ENCODE assay signal across 11 mouse cellular contexts in genomic region chr2:4346232-4346631, GRCm38 (mm10).
DNase-seq lines count a peak whose midpoint lies in the region; ATAC-seq and TF ChIP-seq lines count a peak whose summit lies in the region.
"Had no signal": no experiment of that assay in that cellular context is flagged by ENCODE, and none has a peak within 500 bp of the region (broad histone marks: within the 10 kb centered on the region; RNA-seq: fewer than 3 reads in every experiment).

No protein-coding gene starts in this region.

- H3K36me3 ChIP-seq in kidney, adult 2 months (ENCODE audit: control insufficient read depth, insufficient read depth, low read length): no peaks in the 10 kb centered on the region
- no peaks in the 10 kb centered on the region for H3K36me3 ChIP-seq in midbrain, embryonic 14.5 days (ENCODE audit: control insufficient read depth, insufficient read depth, low read length)
- H3K36me3 ChIP-seq in midbrain, embryonic 13.5 days: no peaks in the 10 kb centered on the region
- no peaks in the 10 kb centered on the region for H3K36me3 ChIP-seq in kidney, postnatal 0 days (ENCODE audit: insufficient read depth, low read length)
- no peaks in the 10 kb centered on the region for H3K36me3 ChIP-seq in midbrain, postnatal 0 days (ENCODE audit: insufficient read depth, low read length)

- H3K9ac ChIP-seq in midbrain, embryonic 14.5 days (replicated peaks; ENCODE audit: low read length): no peak overlapping the region
- H3K9ac ChIP-seq in midbrain, embryonic 13.5 days (replicated peaks): no peak overlapping the region
- no peak overlapping the region for H3K9ac ChIP-seq in kidney, postnatal 0 days (ENCODE audit: low read depth, low read length)
- H3K9ac ChIP-seq in midbrain, postnatal 0 days (replicated peaks; ENCODE audit: low read length, poor library complexity, severe bottlenecking): no peak overlapping the region
- H3K9ac ChIP-seq: liver, postnatal 0 days had no signal

- no peak for ATAC-seq in midbrain, embryonic 14.5 days (ENCODE audit: low FRiP score, low TSS enrichment)
- no peak for ATAC-seq in midbrain, embryonic 13.5 days
- ATAC-seq in kidney, postnatal 0 days (replicated peaks; ENCODE audit: low FRiP score, low read depth): no peak
- no peak for ATAC-seq in midbrain, postnatal 0 days (ENCODE audit: low FRiP score)
- ATAC-seq: liver, postnatal 0 days had no signal

- DNase-seq in kidney, adult 2 months: peak; percentile 13
- no peak for DNase-seq in kidney, adult 8-10 months
- DNase-seq in midbrain, embryonic 14.5 days: no peak
- peak; percentile 68 for DNase-seq in kidney, postnatal 0 days (ENCODE audit: low spot score)
- no peak for DNase-seq in midbrain, postnatal 0 days (ENCODE audit: low spot score)
- no peak for DNase-seq in cerebellum, postnatal 25 days
- DNase-seq in MN1 (ENCODE audit: low spot score): no peak
- DNase-seq: cerebellum, adult 8-10 months; heart, postnatal 4 days; liver, postnatal 0 days had no signal

- WGBS in kidney, adult 2 months: 43% methylated on average over 6 of the region's 6 CpGs
- 72% methylated on average over 6 of the region's 6 CpGs for WGBS in midbrain, embryonic 14.5 days
- WGBS in midbrain, embryonic 13.5 days: 80% methylated on average over 6 of the region's 6 CpGs
- 48% methylated on average over 6 of the region's 6 CpGs for WGBS in kidney, postnatal 0 days
- WGBS in midbrain, postnatal 0 days: 64% methylated on average over 6 of the region's 6 CpGs

- H3K4me2 ChIP-seq in midbrain, embryonic 14.5 days (ENCODE audit: low read length): no peak overlapping the region
- H3K4me2 ChIP-seq in midbrain, embryonic 13.5 days (replicated peaks): no peak overlapping the region
- H3K4me2 ChIP-seq in kidney, postnatal 0 days (ENCODE audit: low read length): 0 out of 2 replicates have a peak overlapping the region, but pooled peaks have one; percentile 8
- no peak overlapping the region for H3K4me2 ChIP-seq in midbrain, postnatal 0 days (ENCODE audit: low read depth, low read length, poor library complexity, severe bottlenecking)

- H3K4me3 ChIP-seq in kidney, adult 2 months (ENCODE audit: insufficient read depth, low read depth, low read length): no peak overlapping the region
- H3K4me3 ChIP-seq in midbrain, embryonic 14.5 days (replicated peaks; ENCODE audit: low read depth, low read length): no peak overlapping the region
- H3K4me3 ChIP-seq in midbrain, embryonic 13.5 days (replicated peaks): no peak overlapping the region
- H3K4me3 ChIP-seq in kidney, postnatal 0 days (replicated peaks; ENCODE audit: low read depth, low read length): no peak overlapping the region
- H3K4me3 ChIP-seq in midbrain, postnatal 0 days (ENCODE audit: low read depth, low read length): no peak overlapping the region

- 0 out of 2 replicates have a peak, but pooled peaks cover 3% of the 10 kb centered on the region for H3K4me1 ChIP-seq in kidney, adult 2 months (ENCODE audit: control insufficient read depth, insufficient read depth, low read length)
- H3K4me1 ChIP-seq in midbrain, embryonic 14.5 days (ENCODE audit: control insufficient read depth, insufficient read depth, low read length): 0 out of 2 replicates have a peak, but pooled peaks cover 3% of the 10 kb centered on the region
- H3K4me1 ChIP-seq in midbrain, embryonic 13.5 days (replicated peaks): peaks cover 8% of the 10 kb centered on the region; the same call in 1 of the 2 replicates
- no peaks in the 10 kb centered on the region; the same call in 1 of the 2 replicates for H3K4me1 ChIP-seq in kidney, postnatal 0 days (replicated peaks; ENCODE audit: insufficient read depth, low read length)
- no peaks in the 10 kb centered on the region; the same call in 1 of the 2 replicates for H3K4me1 ChIP-seq in midbrain, postnatal 0 days (ENCODE audit: insufficient read depth, low read length)

- no peak overlapping the region for H3K27ac ChIP-seq in kidney, adult 2 months (ENCODE audit: insufficient read depth, low read depth, low read length)
- H3K27ac ChIP-seq in midbrain, embryonic 14.5 days (replicated peaks; ENCODE audit: low read depth, low read length): 0 out of 2 replicates have a peak overlapping the region, but pooled peaks have one; percentile 34
- no peak overlapping the region for H3K27ac ChIP-seq in midbrain, embryonic 13.5 days
- H3K27ac ChIP-seq in kidney, postnatal 0 days: no peak overlapping the region
- H3K27ac ChIP-seq in midbrain, postnatal 0 days (ENCODE audit: low read depth, low read length): 0 out of 2 replicates have a peak overlapping the region, but pooled peaks have one; percentile 3

- no peaks in the 10 kb centered on the region for H3K9me3 ChIP-seq in midbrain, embryonic 14.5 days (ENCODE audit: control insufficient read depth, low read length)
- H3K9me3 ChIP-seq in midbrain, embryonic 13.5 days: no peaks in the 10 kb centered on the region
- H3K9me3 ChIP-seq in kidney, postnatal 0 days (replicated peaks; ENCODE audit: low read length): no peaks in the 10 kb centered on the region
- no peaks in the 10 kb centered on the region for H3K9me3 ChIP-seq in midbrain, postnatal 0 days (ENCODE audit: low read length)

- no peaks in the 10 kb centered on the region for H3K27me3 ChIP-seq in kidney, adult 2 months (replicated peaks; ENCODE audit: control insufficient read depth, insufficient read depth, low read length)
- H3K27me3 ChIP-seq in midbrain, embryonic 14.5 days (ENCODE audit: control insufficient read depth, insufficient read depth, low read length): no peaks in the 10 kb centered on the region
- H3K27me3 ChIP-seq in midbrain, embryonic 13.5 days: no peaks in the 10 kb centered on the region
- H3K27me3 ChIP-seq in kidney, postnatal 0 days (ENCODE audit: insufficient read depth, low read length): no peaks in the 10 kb centered on the region
- no peaks in the 10 kb centered on the region for H3K27me3 ChIP-seq in midbrain, postnatal 0 days (ENCODE audit: insufficient read depth, low read length)

- no peak for TF ChIP-seq POLR2A in kidney, adult 2 months (IDR thresholded peaks at IDR 0.05; ENCODE audit: low read depth, low read length)

- no peak for TF ChIP-seq CTCF in kidney, adult 2 months (conservative IDR thresholded peaks at IDR 0.05; ENCODE audit: insufficient read depth, insufficient read length, low read depth, low read length)
- no peak for TF ChIP-seq CTCF in kidney, postnatal 0 days (IDR thresholded peaks at IDR 0.05; ENCODE audit: low read depth)
- TF ChIP-seq CTCF in midbrain, postnatal 0 days (IDR thresholded peaks at IDR 0.05): no peak

Comparison
In these comparisons a context has a peak if more than half of its experiments do, and no peak if none do; other contexts are left out.
1. DNase-seq: peak in kidney, adult 2 months (single experiment) and kidney, postnatal 0 days (single experiment); none in kidney, adult 8-10 months (0 of 2), midbrain, embryonic 14.5 days (single experiment), midbrain, postnatal 0 days (single experiment), cerebellum, postnatal 25 days (0 of 2) and MN1 (single experiment).
2. H3K27ac ChIP-seq: peak in midbrain, embryonic 14.5 days (single experiment) and midbrain, postnatal 0 days (single experiment); none in kidney, adult 2 months (single experiment), midbrain, embryonic 13.5 days (single experiment) and kidney, postnatal 0 days (single experiment).